Mouse (Mus musculus) cortical plate, adult 2 months (tissue): ENCODE results near the gene BC003965.
"Not testable (repeated sequence)": the region's sequence is repeated elsewhere in the genome, so short reads cannot be mapped to it uniquely, and the experiment has no call there.

Experiments
- CTCF ChIP-seq: fragments of 200-500 bp; IDR thresholded peaks from 2 replicates; pipeline ENCODE4 v1.5.1; 2011; ENCODE audit warnings: mild to moderate bottlenecking, control low read depth, low read length; ENCODE audit not compliant: insufficient read depth; ENCODE audit errors: extremely low read depth
- POLR2A ChIP-seq: fragments of 200-500 bp; IDR thresholded peaks from 2 replicates; pipeline ENCODE4 v1.6.1; 2011; ENCODE audit warnings: mild to moderate bottlenecking, low read length, control low read depth; ENCODE audit not compliant: insufficient read depth; ENCODE audit errors: extremely low read depth

DNA sequence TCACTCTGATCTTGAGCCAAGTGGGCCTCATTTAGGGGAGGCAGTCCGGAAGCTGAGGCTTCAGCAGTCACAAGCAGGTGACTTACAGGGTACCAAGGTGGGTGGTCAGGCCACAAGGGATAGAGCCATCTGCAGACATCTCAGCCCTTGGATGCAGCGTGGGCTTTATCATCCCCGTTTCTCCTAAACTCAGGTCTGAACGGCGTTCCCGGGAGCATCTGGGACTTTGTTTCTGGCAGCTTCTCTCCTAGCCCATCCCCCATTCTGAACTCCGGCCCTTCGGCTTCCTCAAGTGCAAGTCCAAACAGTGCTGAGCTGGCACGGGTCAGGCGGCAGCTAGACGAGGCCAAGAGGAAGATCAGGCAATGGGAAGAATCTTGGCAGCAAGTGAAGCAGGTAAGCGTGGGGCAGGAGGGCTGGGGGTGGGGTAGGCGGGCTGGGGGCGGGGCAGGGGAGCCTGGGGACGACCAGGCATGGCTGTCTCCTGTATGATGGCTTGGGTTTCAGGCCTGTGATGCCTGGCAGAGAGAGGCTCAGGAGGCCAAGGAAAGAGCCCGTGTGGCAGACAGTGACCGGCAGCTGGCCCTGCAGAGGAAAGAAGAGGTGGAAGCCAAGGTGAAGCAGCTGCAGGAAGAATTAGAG lies 45.8 kb downstream of the BC003965 start:
- not testable (repeated sequence) for TF ChIP-seq POLR2A, CTCF
